Mouse (Mus musculus): ENCODE data around the gene Ffar3. TPM values are rescaled to one million over a fixed set of nuclear protein-coding genes. Genes with fewer than 3 reads are reported as not detected.

Ffar3 gene
- not detected for total RNA-seq (2021)

DNA sequence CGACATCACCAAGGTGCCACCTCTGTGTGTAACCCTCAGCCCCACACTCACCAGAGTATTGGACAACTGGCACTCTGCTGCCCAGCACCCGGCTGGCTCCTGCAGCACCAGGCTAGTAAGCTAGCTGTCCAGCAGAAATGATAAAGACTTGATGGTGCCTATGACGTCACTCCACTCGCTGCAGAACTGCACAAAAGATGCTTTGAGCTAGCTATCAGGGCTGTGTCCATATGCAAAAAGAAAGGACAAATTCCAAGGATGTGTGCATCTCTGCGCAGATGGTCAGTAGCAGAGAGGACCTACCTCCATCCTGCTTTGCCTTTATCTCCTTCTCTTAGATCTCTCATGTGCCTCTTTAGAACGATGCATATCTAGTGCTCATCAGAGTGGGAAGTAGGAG lies at the start of gene Ffar3:
Gene Ffar3, minus strand, starts transcription at position 101 of the 400 bp plus-strand sequence.
- DNase-seq (ENCODE audit: low spot score in 2 of 2) = no peak
- intact Hi-C loops (cut with DNase I) = loop anchor here (5.0 kb wide), 1 partner anchor 44 kb away; no protein-coding TSS in a partner anchor

GRCm38 (mm10) chr7:30904042-30904441 lies 48.1 kb upstream of the Ffar3 start:
- peak; percentile 19 for DNase-seq (ENCODE audit: low spot score in 2 of 2)
- intact Hi-C loops (cut with DNase I) = no loop called here

- no peak for DNase-seq (ENCODE audit: low spot score in 2 of 2)
- intact Hi-C loops (cut with DNase I) = no loop called here
These were observed 39.2 kb upstream of the Ffar3 start for GRCm38 (mm10) chr7:30895217-30895616.

DNA sequence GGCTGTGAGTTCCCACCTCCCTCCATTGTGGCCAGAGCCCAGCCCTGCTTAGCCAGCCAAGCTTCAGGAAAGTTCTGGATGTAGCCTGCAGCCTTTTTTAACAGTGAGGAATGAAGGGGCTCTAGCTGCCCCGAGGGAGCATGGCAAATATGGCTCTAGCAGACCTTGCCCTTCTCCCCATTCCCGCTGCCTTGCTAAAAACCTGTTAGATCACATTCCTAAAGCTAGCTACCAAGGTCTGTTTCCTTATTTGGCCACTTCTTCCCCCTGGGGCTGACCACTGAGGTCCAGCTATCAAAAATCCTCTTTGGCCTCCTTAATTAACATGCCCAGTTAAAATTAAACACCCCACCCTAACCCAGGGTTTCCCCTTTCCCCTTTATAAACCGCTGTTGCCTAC lies 36.5 kb upstream of the Ffar3 start:
- intact Hi-C loops (cut with DNase I) = no loop called here
- DNase-seq (ENCODE audit: low spot score in 2 of 2) = no peak

DNA sequence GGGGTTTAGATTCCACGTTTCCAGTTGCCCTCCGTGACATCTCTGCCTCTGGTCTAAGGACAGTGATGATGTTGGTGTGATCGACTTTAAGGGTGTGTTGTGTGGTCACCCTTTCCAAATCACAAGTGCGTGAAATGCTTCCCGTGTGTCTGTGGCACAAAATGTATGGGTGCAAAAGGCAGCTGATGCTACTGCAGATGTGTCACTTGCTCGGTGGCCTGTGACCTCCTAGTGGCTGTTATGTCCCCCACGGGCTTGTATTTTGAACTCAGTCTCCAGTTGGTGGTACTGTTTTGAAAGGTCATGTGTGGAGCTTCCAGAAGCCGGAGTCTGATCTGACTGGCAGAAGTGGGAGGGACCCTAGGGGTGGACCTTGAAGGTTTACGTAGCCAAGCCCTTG lies 35.8 kb upstream of the Ffar3 start:
- DNase-seq (ENCODE audit: low spot score in 2 of 2) = no peak
- intact Hi-C loops (cut with DNase I) = no loop called here

DNA sequence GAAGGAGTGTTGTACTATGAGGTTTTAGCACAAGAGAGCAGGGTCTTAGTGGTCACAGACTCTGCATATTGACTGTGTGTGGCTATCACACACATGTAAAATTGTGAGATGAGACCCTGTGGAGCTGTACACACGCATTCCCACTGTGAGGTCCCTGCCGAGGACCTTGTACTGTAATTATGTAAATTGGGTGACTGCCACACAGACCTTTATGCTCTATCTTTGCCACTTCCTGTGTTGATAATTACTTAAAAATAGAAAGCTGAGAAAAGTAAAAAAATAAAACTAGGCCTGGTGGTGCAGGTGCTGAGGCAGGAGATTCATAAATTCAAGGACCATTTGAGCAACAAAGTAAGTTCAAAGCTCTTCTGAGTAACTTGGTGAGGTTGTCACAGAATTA lies 34.7 kb upstream of the Ffar3 start:
- intact Hi-C loops (cut with DNase I) = no loop called here
- no peak for DNase-seq (ENCODE audit: low spot score in 2 of 2)

- no peak for DNase-seq (ENCODE audit: low spot score in 2 of 2)
- intact Hi-C loops (cut with DNase I) = no loop called here
These were observed 32.8 kb upstream of the Ffar3 start for GRCm38 (mm10) chr7:30888786-30889185.

DNA sequence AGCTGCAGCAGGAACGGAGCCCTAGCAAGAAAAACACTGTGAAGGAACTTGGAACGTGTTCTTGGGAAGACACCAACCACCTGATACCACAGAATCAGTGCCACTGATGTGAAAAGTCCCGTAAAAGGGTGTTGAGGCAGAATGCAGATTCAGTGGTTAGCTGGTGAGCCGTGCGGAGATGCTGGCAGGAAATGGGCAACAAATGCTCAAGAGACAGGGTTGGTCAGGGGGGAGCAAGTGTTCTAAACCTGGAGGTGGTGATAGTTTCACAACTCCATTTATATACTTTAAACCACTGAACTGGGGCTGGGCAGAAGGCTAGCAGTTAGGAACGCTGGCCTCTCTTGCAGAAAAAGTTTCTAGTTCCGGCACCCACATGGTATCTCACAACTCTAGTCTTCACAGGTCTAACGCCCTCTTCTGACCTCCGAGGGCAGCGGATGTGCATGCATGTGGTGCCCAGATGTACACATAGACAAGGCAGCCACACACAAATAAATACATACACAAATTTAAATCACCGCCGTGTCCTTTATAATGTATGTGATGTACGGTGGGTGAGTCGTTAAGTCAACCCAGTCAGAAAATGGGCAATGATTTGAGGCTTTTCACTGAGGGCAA lies 31.7 kb upstream of the Ffar3 start:
- DNase-seq (ENCODE audit: low spot score in 2 of 2) = no peak
- intact Hi-C loops (cut with DNase I) = no loop called here

DNA sequence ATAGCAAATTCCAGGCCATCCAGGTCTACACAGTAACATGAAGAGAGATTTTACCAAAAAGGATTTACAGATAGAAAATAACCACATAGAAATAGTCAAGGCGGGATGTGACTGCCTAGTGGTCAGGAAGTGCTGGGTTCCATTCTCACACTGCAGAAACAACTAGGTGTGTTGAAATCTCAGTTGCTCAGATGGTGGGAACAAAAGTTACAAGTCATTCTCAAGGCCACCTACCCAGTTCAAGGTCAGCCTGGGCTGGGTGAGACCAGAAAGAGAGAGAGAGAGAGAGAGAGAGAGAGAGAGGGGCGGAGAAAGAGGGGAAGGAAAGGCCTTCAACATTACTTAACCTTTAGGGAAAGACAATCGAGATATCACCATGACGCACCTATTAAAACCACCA lies 30.9 kb upstream of the Ffar3 start:
- DNase-seq (ENCODE audit: low spot score in 2 of 2) = no peak
- intact Hi-C loops (cut with DNase I) = no loop called here

DNA sequence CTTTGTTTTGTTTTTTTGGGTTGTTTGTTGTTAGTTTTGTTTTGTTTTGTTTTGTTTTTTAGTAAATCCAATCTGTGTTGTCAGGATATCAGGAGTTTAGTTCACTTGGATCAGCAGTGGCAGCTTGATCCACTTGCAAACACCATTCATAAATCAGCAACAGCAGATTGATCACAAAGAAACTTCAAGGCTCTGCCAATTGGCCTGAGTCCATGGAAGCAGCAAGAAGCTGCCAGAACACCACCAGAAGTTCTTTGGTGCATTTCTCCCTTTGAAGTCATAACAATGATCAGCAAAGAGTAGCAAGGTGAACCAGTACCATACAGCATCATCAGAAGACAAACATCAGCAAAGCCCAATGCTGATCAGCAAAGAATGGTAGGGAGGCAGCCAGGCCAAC lies 28.1 kb upstream of the Ffar3 start:
- DNase-seq (ENCODE audit: low spot score in 2 of 2) = no peak
- intact Hi-C loops (cut with DNase I) = no loop called here

DNA sequence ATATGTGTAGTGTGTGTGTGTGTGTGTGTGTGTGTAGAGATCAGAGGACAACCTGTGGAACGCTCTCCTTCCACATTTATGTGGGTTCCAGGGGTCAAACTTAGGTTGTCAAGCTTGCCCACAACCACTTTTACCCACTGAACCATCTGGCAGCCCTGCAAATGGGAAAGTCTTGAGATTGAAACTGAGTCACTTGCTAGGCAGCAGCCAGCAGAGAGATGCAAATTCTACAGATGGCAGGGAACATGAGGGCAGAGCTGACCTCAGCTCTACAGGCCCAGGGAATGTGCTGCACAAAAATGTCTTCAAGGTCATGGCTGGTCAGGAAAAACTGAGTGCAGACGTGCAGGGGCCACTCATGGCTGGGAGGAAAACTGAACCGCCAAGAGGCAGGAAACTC lies 25.4 kb upstream of the Ffar3 start:
- intact Hi-C loops (cut with DNase I) = no loop called here
- no peak for DNase-seq (ENCODE audit: low spot score in 2 of 2)

DNA sequence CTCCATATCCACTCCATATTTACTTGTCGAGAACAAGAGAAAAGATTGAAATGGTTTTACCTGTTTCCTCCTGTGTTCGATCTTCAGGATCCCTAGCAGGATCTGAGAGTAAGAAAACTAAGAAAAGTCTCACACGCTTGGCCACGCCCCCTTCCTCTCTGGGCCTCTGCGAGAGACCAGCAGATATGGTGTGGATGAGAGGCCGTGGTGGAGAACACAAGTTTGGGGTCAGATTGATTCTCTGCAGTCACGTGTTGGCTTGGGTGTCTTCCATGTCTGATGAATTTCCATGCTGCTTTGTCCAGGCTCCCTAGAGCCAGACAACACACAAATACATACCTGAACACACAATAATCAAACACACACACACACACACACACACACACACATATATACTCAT lies 24.2 kb upstream of the Ffar3 start, which contains the start of gene Cd22:
Gene Cd22, minus strand, starts transcription at position 167 of the 400 bp plus-strand sequence.
- intact Hi-C loops (cut with DNase I) = no loop called here
- no peak for DNase-seq (ENCODE audit: low spot score in 2 of 2)

DNA sequence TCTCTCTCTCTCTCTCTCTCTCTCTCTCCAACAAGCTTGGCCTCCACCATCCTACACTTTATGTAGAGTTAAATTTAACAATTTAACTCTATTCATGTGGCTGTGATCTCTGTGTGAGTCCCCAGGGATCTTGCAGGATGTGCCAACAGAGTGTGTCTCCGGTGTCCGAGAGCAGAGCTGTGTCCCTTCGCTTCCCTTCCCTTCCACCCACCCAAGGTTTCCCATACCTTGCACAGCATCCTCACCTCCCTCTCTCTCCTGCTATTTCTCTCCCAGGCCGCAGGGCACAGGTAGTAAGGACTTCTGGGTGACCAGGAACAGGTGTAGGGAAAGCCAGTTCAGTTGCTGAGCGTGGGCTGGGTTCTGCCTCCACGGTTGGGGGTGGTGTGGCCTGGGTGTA lies 23.0 kb upstream of the Ffar3 start:
- intact Hi-C loops (cut with DNase I) = no loop called here
- DNase-seq (ENCODE audit: low spot score in 2 of 2) = no peak

DNA sequence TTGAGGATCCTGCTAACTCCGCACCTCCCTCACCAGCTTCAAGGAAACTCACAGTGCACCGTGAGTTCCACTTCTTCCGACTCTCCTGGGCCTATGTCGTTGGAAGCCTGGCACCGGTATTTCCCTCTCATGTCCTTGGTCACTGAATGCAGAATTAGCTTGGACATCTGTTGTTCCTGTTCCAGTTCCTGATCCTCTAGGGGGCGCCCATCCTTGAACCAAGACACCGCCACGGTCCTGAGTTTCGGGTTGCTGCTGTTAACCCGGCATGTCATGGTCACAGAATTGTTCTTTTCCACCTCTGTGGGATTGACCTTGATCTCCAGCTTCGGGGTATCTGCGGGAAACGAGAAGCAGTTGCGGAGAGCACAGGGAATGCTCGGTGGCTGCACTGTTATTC lies 17.1 kb upstream of the Ffar3 start:
- peak; percentile 14 to 54 for DNase-seq (ENCODE audit: low spot score in 2 of 2)
- intact Hi-C loops (cut with DNase I) = loop anchor here (1.0 kb wide), 1 partner anchor 101 kb away; no protein-coding TSS in a partner anchor

- no peak for DNase-seq (ENCODE audit: low spot score in 2 of 2)
- intact Hi-C loops (cut with DNase I) = loop anchor here (10.0 kb wide), 1 partner anchor 199 kb away; the partner anchor contains the start of gene Haus5
These were observed 7.4 kb upstream of the Ffar3 start for GRCm38 (mm10) chr7:30863386-30863785.

- intact Hi-C loops (cut with DNase I) = loop anchor here (10.0 kb wide), 1 partner anchor 197 kb away; the partner anchor contains the start of gene Haus5
- DNase-seq (ENCODE audit: low spot score in 2 of 2) = no peak
These were observed 5.5 kb upstream of the Ffar3 start, which contains the start of gene Ffar1 for GRCm38 (mm10) chr7:30861464-30861863. Ffar1 (minus strand) TSS chr7:30861564.

GRCm38 (mm10) chr7:30859635-30860402 lies 3.8 kb upstream of the Ffar3 start:
- intact Hi-C loops (cut with DNase I) = loop anchor here (5.0 to 10.0 kb wide), 2 partner anchors 48 to 195 kb away; partner anchors contain the start of gene Haus5
- DNase-seq (ENCODE audit: low spot score in 2 of 2) = peak; percentile 32 to 43

- DNase-seq (ENCODE audit: low spot score in 2 of 2) = peak; percentile 69 to 72
- intact Hi-C loops (cut with DNase I) = loop anchor here (5.0 kb wide), 1 partner anchor 47 kb away; no protein-coding TSS in a partner anchor
These were observed 3.3 kb upstream of the Ffar3 start for GRCm38 (mm10) chr7:30859290-30859634.

- intact Hi-C loops (cut with DNase I) = loop anchor here (5.0 kb wide), 1 partner anchor 45 kb away; no protein-coding TSS in a partner anchor
- DNase-seq (ENCODE audit: low spot score in 2 of 2) = no peak
These were observed 1.8 kb upstream of the Ffar3 start for GRCm38 (mm10) chr7:30857746-30858145.

DNA sequence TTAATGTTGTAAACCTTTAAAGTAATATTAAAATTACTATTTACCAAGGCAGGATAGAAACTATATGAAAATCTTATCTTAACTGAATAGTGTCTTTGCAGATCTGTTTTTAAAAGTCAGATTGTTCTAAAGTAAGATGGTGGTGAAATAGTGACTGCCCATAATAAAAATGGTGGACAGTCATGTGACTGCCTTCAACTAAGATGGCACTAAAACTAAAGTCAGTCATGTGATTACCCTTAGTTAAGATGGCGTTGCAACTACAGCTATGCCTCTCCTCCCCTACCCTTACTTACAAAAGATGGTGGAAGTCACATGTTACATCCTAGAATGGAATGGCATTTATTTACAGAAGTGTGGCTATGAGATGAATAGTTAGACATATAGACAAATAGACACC lies 4.6 kb downstream of the Ffar3 start:
- no peak for DNase-seq (ENCODE audit: low spot score in 2 of 2)

DNA sequence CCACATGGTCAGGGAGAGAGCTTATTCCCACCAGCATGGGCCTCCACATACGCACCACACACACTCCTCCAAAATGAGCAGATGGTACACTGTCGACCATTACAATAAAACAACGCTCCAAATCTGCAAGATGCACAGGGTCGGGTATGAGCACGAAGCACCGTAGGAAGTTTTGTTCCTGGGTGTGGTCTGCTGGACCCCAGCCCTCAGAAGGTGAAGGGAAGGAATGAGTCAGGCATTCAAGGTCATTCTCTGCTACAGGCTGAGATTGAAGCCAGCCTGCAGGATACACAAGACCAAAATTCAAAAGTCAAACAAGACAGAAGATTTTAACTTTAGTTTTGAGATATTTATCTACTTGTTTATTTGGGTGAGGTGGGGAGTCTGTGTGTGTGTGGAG lies 8.0 kb downstream of the Ffar3 start:
- intact Hi-C loops (cut with DNase I) = no loop called here
- no peak for DNase-seq (ENCODE audit: low spot score in 2 of 2)

More for the DNA sequence above, 4.6 kb downstream of the Ffar3 start:
- intact Hi-C loops (cut with DNase I) = no loop called here
